Mouse (Mus musculus) hindbrain, embryonic 15.5 days (tissue): ENCODE data around the gene Olfr1510. TPM values are rescaled to one million over a fixed set of nuclear protein-coding genes. Genes with fewer than 3 reads are reported as not detected.
"Not testable (repeated sequence)": the region's sequence is repeated elsewhere in the genome, so short reads cannot be mapped to it uniquely, and the experiment has no call there.

Experiments
- ATAC-seq: fragments of 200-750 bp; cut with Nextera tagmentation; 2 replicates; pipeline ENCODE4 v1.8.0; 2017; ENCODE audit warnings: low read depth, moderate number of reproducible peaks, moderate TSS enrichment; ENCODE audit not compliant: low FRiP score
- H3K27ac ChIP-seq: fragments of 300-500 bp; sonication (generic); replicated peaks from 2 replicates; pipeline ENCODE4 v1.5.1; 2015; ENCODE audit warnings: mild to moderate bottlenecking, inconsistent platforms
- H3K27me3 ChIP-seq: fragments of 300-500 bp; sonication (generic); 2 replicates; pipeline ENCODE4 v1.6.1; 2015; ENCODE audit warnings: control low read depth, inconsistent platforms
- H3K36me3 ChIP-seq: fragments of 300-500 bp; sonication (generic); 2 replicates; pipeline ENCODE4 v1.6.1; 2015; ENCODE audit warnings: control low read depth, inconsistent platforms
- H3K4me1 ChIP-seq: fragments of 300-500 bp; sonication (generic); replicated peaks from 2 replicates; pipeline ENCODE4 v1.6.1; 2015; ENCODE audit warnings: control low read depth, inconsistent platforms
- H3K4me2 ChIP-seq: fragments of 300-500 bp; sonication (generic); 2 replicates; pipeline ENCODE4 v1.6.1; 2015; ENCODE audit warnings: moderate library complexity, mild to moderate bottlenecking, inconsistent platforms
- H3K4me3 ChIP-seq: fragments of 300-500 bp; sonication (generic); 2 replicates; pipeline ENCODE4 v1.5.1; 2015; ENCODE audit warnings: mild to moderate bottlenecking, inconsistent platforms
- H3K9ac ChIP-seq: fragments of 300-500 bp; sonication (generic); 2 replicates; pipeline ENCODE4 v1.6.1; 2015; ENCODE audit warnings: inconsistent platforms
- H3K9me3 ChIP-seq: fragments of 300-500 bp; sonication (generic); 2 replicates; pipeline ENCODE4 v1.6.1; 2016; ENCODE audit warnings: control low read depth, inconsistent platforms
- WGBS: fragments of 180-500 bp; shearing (Covaris S2); methylation state at CpG from one replicate; pipeline ENCODE4 v1.1.7; 2015; 5-methylcytosine and 5-hydroxymethylcytosine counted together
- polyA plus RNA-seq: library from polyadenylated mRNA; unstranded; fragments of >200 nt; fragmentation: Nextera tagmentation; extraction: Ambion mirVana; gene quantifications from 2 replicates; pipeline ENCODE4 v1.2.1, GENCODE M21; 2015

Gene Olfr1510
- polyA plus RNA-seq: not detected in 2 replicates

DNA sequence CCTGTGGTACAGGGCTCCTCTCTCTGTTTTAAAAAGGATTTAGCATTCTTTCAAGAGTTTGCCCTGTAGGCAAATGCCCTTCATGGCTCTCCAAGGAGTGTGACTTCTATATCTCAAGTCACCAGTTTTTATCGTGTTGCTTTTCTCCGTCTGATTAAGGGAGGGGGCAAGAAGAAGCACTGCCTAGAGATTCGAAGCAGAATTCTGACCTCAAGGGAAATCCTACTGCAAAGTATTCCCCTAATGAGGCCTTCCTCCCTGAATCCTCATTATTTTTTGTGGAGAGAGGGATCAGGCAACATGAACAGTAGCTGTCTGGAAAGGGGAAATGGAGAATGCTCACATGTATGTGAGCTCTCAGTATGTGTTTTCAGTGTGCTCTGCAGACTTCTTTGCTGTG is at the start of gene Olfr1510:
Olfr1510 (minus strand) TSS at position 101 of the 400 bp plus-strand sequence.
- Histone ChIP-seq H3K36me3 (no peaks in the 10 kb centered on the region), H3K4me2 (no peak within 1 kb of the TSS), H3K9me3 (no peaks in the 10 kb centered on the region), H3K4me1 (no peaks in the 10 kb centered on the region), H3K9ac (no peak within 1 kb of the TSS), H3K4me3 (no peak within 1 kb of the TSS), H3K27me3 (no peaks in the 10 kb centered on the region), H3K27ac (no peak within 1 kb of the TSS)
- WGBS: 92% methylated on average over 3 of the region's 3 CpGs
- no peak for ATAC-seq

DNA sequence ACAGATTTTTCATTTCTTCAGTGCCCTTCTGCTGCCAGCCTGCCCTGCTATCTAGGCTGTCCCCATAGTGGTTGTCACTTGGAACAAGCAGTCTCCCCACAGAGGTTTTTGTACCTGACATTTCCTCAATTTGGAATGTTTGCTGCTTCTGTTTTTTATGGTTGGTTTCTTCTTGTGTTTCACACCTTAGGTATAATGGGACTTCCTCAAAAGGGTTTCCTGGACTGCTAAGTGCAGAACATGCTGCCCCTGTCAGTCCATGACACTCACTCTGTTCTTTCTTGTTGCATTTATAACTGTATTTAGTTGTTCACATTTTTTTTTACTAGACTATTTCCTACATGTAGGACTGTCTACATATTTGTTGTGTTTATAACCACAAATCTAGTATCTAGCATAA is 47.8 kb upstream of the Olfr1510 start:
- Histone ChIP-seq H3K9ac (no peak overlapping the region), H3K27ac (no peak overlapping the region), H3K4me3 (no peak overlapping the region), H3K27me3 (no peaks in the 10 kb centered on the region), H3K9me3 (no peaks in the 10 kb centered on the region), H3K4me1 (no peaks in the 10 kb centered on the region), H3K36me3 (no peaks in the 10 kb centered on the region), H3K4me2 (no peak overlapping the region)
- no peak for ATAC-seq

GRCm38 (mm10) chr14:52451138-52451537 is 37.0 kb upstream of the Olfr1510 start:
- WGBS: 94% methylated on average over 8 of the region's 8 CpGs

DNA sequence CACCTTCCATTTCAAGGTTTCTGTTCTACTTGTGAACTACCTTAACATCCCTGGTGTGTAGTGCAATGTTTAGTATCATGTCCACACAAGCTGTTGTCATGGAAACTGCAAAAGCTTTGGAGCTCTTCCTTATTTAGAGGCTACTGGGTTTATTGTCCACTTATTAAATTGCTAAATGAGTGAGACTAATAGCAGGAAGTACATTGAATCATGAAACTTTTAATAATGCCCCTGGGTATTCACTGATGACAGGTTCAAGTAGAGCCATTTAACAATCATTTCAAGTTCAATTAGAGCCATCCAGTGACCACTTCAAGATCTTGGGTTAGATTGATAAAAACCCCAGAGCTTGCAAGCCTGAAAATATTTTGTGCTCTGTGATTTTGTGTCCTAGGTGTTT is 28.5 kb upstream of the Olfr1510 start, which contains the start of gene Olfr1509:
Olfr1509 (plus strand) TSS at position 301 of the 400 bp plus-strand sequence.
- no peak within 1 kb of the TSS for H3K27ac ChIP-seq
- H3K4me1 ChIP-seq: no peaks in the 10 kb centered on the region
- no peaks in the 10 kb centered on the region for H3K27me3 ChIP-seq
- ATAC-seq: no peak
- no peaks in the 10 kb centered on the region for H3K9me3 ChIP-seq
- H3K4me2 ChIP-seq: no peak within 1 kb of the TSS
- H3K4me3 ChIP-seq: no peak within 1 kb of the TSS
- H3K9ac ChIP-seq: no peak within 1 kb of the TSS
- no peaks in the 10 kb centered on the region for H3K36me3 ChIP-seq

More at GRCm38 (mm10) chr14:52451138-52451537, 37.0 kb upstream of the Olfr1510 start:
- ATAC-seq: no peak
- no peaks in the 10 kb centered on the region for H3K4me1 ChIP-seq
- no peak overlapping the region for H3K4me3 ChIP-seq
- H3K9ac ChIP-seq: no peak overlapping the region
- no peak overlapping the region for H3K4me2 ChIP-seq
- no peak overlapping the region for H3K27ac ChIP-seq
- H3K36me3 ChIP-seq: no peaks in the 10 kb centered on the region
- H3K9me3 ChIP-seq: no peaks in the 10 kb centered on the region
- no peaks in the 10 kb centered on the region for H3K27me3 ChIP-seq

- no peak overlapping the region for H3K4me2 ChIP-seq
- no peaks in the 10 kb centered on the region for H3K36me3 ChIP-seq
- H3K4me1 ChIP-seq: no peaks in the 10 kb centered on the region
- no peak overlapping the region for H3K9ac ChIP-seq
- no peak for ATAC-seq
- no peak overlapping the region for H3K27ac ChIP-seq
- 79% methylated on average over 1 of the region's 1 CpGs for WGBS
- no peak overlapping the region for H3K4me3 ChIP-seq
- no peaks in the 10 kb centered on the region for H3K9me3 ChIP-seq
- H3K27me3 ChIP-seq: no peaks in the 10 kb centered on the region
Observed at GRCm38 (mm10) chr14:52427686-52428085, 13.5 kb upstream of the Olfr1510 start.

DNA sequence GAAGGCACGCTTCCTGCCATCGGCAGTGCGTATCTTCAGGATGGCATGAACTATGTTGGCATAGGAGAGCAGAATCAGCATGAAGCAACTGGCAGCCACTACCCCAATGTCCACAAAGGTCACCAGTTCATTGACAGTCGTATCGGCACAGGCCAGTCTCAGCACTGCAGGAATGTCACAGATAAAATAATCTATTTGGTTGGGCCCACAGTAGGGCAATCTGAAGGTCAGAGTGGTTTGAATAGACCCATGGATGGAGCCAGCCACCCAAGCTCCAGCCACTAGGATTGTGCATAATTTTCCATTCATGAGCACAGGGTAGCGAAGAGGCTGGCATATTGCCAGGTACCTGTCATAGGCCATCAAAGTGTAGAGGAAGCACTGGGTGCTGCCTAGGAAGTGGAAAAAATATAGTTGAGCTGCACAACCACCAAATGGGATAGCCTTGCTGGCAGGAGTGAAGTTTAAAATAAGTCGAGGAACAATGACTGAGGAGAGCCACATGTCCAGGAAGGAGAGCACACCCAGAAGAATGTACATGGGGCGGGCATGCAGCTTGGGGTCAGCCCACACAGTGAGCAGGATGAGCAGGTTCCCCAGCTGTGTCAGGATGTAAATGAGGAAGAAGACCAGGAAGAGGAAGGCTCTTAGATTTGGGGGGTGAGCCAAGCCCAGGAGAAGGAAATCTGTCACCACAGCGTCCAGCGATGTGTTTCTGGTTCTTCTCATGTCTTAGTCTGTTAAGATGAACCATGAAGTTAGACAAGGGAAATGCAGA is 3.8 kb downstream of the Olfr1510 start:
- H3K27ac ChIP-seq, ATAC-seq, H3K4me3 ChIP-seq, H3K4me1 ChIP-seq, H3K9me3 ChIP-seq, H3K4me2 ChIP-seq, H3K27me3 ChIP-seq, H3K36me3 ChIP-seq, H3K9ac ChIP-seq: not testable (repeated sequence)
- 81% methylated on average over 7 of the region's 10 CpGs for WGBS

- Histone ChIP-seq H3K4me2 (no peak within 1 kb of the TSS), H3K27ac (no peak within 1 kb of the TSS), H3K4me1 (no peaks in the 10 kb centered on the region), H3K9me3 (no peaks in the 10 kb centered on the region), H3K36me3 (no peaks in the 10 kb centered on the region), H3K27me3 (no peaks in the 10 kb centered on the region), H3K4me3 (no peak within 1 kb of the TSS), H3K9ac (no peak within 1 kb of the TSS)
- ATAC-seq: no peak
- 89% methylated on average over 4 of the region's 4 CpGs for WGBS
Observed at GRCm38 (mm10) chr14:52397279-52397678, 16.9 kb downstream of the Olfr1510 start, which contains the start of gene Olfr1511. TSS of gene Olfr1511 (minus strand) at chr14:52397379.

GRCm38 (mm10) chr14:52390084-52390848 is 23.9 kb downstream of the Olfr1510 start:
- not testable (repeated sequence) for H3K9me3 ChIP-seq, H3K4me3 ChIP-seq, H3K36me3 ChIP-seq, H3K9ac ChIP-seq, ATAC-seq, H3K27me3 ChIP-seq, H3K4me1 ChIP-seq, H3K4me2 ChIP-seq, H3K27ac ChIP-seq
- 89% methylated on average over 9 of the region's 9 CpGs for WGBS

DNA sequence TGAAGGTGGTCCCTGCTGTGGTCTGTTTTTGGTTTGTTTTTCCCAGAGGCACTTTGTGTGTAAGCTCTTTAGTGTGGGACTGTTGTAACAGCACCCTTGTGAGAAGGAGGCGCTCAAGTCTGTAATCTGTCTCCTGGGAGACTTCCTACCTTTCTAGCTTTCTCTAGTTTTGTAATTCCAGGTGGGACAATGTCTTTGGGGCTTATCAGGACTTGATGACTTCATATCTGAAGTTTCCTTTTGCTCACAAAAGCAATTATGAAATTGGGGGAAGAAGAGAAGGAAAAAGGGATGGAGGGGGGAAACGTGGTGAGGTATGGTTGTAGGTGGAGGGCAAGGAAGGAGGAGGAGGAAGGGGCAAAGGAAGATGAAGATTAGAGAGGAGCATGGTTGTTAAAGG is 35.1 kb downstream of the Olfr1510 start, which contains the start of gene Olfr1512:
Olfr1512 (minus strand) TSS at position 101 of the 400 bp plus-strand sequence.
- Histone ChIP-seq H3K4me3 (no peak within 1 kb of the TSS), H3K4me1 (no peaks in the 10 kb centered on the region), H3K36me3 (no peaks in the 10 kb centered on the region), H3K9ac (no peak within 1 kb of the TSS), H3K27me3 (no peaks in the 10 kb centered on the region), H3K27ac (no peak within 1 kb of the TSS), H3K9me3 (no peaks in the 10 kb centered on the region), H3K4me2 (no peak within 1 kb of the TSS)
- WGBS: 81% methylated on average over 2 of the region's 2 CpGs
- no peak for ATAC-seq

DNA sequence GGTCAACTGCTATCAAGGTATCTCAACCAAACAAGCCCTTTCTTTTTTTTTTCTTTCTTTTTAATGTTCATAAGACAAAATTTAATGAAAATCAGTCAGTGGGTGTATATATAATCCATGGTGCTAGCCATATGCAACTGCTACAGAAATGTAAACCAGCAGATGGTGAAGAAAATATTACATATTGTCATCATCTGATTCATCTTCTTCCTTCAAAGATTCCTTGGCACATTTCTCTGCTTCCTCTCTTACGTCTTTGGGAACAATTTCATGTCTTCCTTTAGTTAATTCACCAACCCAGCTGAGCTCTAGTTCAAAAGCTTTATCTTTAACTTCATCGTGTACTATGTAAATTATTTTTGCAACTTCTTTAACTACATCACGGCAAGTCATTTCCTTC is 45.4 kb downstream of the Olfr1510 start:
- no peak for ATAC-seq
- WGBS: 93% methylated on average over 3 of the region's 3 CpGs
- Histone ChIP-seq H3K4me3 (no peak overlapping the region), H3K4me2 (no peak overlapping the region), H3K9me3 (no peaks in the 10 kb centered on the region), H3K9ac (no peak overlapping the region), H3K36me3 (no peaks in the 10 kb centered on the region), H3K4me1 (no peaks in the 10 kb centered on the region), H3K27me3 (no peaks in the 10 kb centered on the region), H3K27ac (no peak overlapping the region)
